Mouse (Mus musculus): ENCODE measurements at regions not wholly inside any gene's neighbourhood (a gene's known extent, or its start where the extent isn't known, plus 50 kb on each side); places are given as distances from the start of the nearest gene placed in this dataset.
"Not testable (repeated sequence)": the region's sequence is repeated elsewhere in the genome, so short reads cannot be mapped to it uniquely, and the experiment has no call there.

- DNase-seq: no peak
Measured at GRCm38 (mm10) chr5:13654173-13654572, 137.2 kb upstream of the Speer3 start.

- DNase-seq: not testable (repeated sequence)
Measured at GRCm38 (mm10) chr5:13658301-13658700, 133.1 kb upstream of the Speer3 start.

- no peak for DNase-seq
Measured at GRCm38 (mm10) chr5:13659514-13659913, 131.9 kb upstream of the Speer3 start.

GRCm38 (mm10) chr5:13667444-13667843 is 124.0 kb upstream of the Speer3 start:
- no peak for DNase-seq

- DNase-seq: no peak
Measured at GRCm38 (mm10) chr5:13668840-13669239, 122.6 kb upstream of the Speer3 start.

GRCm38 (mm10) chr5:13690929-13691806 is 100.3 kb upstream of the Speer3 start:
- DNase-seq: peak; percentile 33

- no peak for DNase-seq
Measured at GRCm38 (mm10) chr5:13694847-13695246, 96.6 kb upstream of the Speer3 start.
